Mouse (Mus musculus) neural tube, embryonic 15.5 days (tissue): Measurements from ENCODE around the gene Daam2. TPM values are rescaled to one million over a fixed set of nuclear protein-coding genes. Genes with fewer than 3 reads are reported as not detected.
A peak's percentile ranks its signal among the peaks of the same experiment; 100 is the strongest.

ENCODE experiments used
- ATAC-seq: fragments of 200-750 bp; cut with Nextera tagmentation; 2 replicates; pipeline ENCODE4 v1.8.0; 2017; ENCODE audit warnings: mild to moderate bottlenecking, moderate TSS enrichment, moderate library complexity; ENCODE audit not compliant: low FRiP score
- H3K27ac ChIP-seq: fragments of 300-500 bp; sonication (generic); replicated peaks from 2 replicates; pipeline ENCODE4 v1.5.1; 2015; ENCODE audit warnings: mild to moderate bottlenecking, inconsistent platforms
- H3K27me3 ChIP-seq: fragments of 300-500 bp; sonication (generic); replicated peaks from 2 replicates; pipeline ENCODE4 v1.6.1; 2015; ENCODE audit warnings: inconsistent platforms
- H3K36me3 ChIP-seq: fragments of 300-500 bp; sonication (generic); 2 replicates; pipeline ENCODE4 v1.6.1; 2015; ENCODE audit warnings: inconsistent platforms
- H3K4me1 ChIP-seq: fragments of 300-500 bp; sonication (generic); 2 replicates; pipeline ENCODE4 v1.6.1; 2015; ENCODE audit warnings: inconsistent platforms
- H3K4me2 ChIP-seq: fragments of 300-500 bp; sonication (generic); 2 replicates; pipeline ENCODE4 v1.6.1; 2015; ENCODE audit warnings: inconsistent platforms, mild to moderate bottlenecking, moderate library complexity
- H3K4me3 ChIP-seq: fragments of 300-500 bp; sonication (generic); replicated peaks from 2 replicates; pipeline ENCODE4 v1.5.1; 2015; ENCODE audit warnings: mild to moderate bottlenecking, inconsistent platforms
- H3K9ac ChIP-seq: fragments of 300-500 bp; sonication (generic); replicated peaks from 2 replicates; pipeline ENCODE4 v1.6.1; 2015; ENCODE audit warnings: mild to moderate bottlenecking, inconsistent platforms
- H3K9me3 ChIP-seq: fragments of 300-500 bp; sonication (generic); replicated peaks from 2 replicates; pipeline ENCODE4 v1.6.1; 2016; ENCODE audit warnings: inconsistent platforms
- WGBS: fragments of 180-500 bp; shearing (Covaris S2); methylation state at CpG from one replicate; pipeline ENCODE4 v1.1.7; 2015; ENCODE audit warnings: mixed read lengths; 5-methylcytosine and 5-hydroxymethylcytosine counted together
- polyA plus RNA-seq: library from polyadenylated mRNA; unstranded; fragments of >200 nt; fragmentation: Nextera tagmentation; extraction: Ambion mirVana; gene quantifications from 2 replicates; pipeline ENCODE4 v1.2.1, GENCODE M21; 2015

Gene Daam2
- polyA plus RNA-seq, 1 experiment from 2014 or later: 4.0 TPM

DNA sequence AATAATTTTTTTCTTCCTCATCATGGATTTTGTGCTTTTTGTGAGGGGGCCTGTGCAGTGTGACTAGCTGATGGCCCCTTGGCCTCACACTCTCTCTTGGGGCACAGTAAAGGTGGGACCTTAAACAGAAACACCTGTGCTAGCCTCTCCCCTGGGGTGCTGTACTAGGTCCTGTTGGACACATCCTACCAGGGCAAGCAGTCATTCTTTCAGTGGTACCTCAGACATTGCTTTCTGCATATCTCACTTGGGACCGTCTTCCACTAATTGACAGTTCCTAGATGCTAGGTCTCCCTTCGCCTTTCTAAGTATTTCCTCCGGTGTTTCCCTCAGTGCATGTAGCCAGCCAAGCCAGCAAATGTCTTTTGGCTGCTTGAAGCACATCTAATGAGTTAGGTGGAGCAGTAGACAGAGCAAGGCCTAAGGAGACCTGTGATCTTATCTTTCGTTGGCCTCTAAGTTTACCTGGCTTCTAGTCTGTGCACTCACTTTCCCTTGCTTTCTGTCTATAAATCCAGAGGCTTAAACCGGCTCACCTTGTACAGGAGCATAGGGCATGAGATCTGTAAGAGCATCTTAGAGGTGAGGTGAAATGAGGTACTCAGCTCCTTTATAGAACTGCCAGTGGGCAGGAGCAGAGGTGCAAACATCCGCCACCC is 134.5 kb downstream of the Daam2 start:
- no peak for ATAC-seq
- WGBS: 93% methylated on average over 6 of the region's 6 CpGs
- H3K36me3 ChIP-seq: no peaks in the 10 kb centered on the region
- H3K27ac ChIP-seq: no peak overlapping the region
- H3K9me3 ChIP-seq: no peaks in the 10 kb centered on the region
- H3K9ac ChIP-seq: no peak overlapping the region; the same call in 1 of the 2 replicates
- H3K27me3 ChIP-seq: no peaks in the 10 kb centered on the region
- 0 out of 2 replicates have a peak overlapping the region, but pooled peaks have one; percentile 87 for H3K4me3 ChIP-seq
- H3K4me2 ChIP-seq: peak overlapping the region; percentile 93
- H3K4me1 ChIP-seq: peaks cover 21% of the 10 kb centered on the region

DNA sequence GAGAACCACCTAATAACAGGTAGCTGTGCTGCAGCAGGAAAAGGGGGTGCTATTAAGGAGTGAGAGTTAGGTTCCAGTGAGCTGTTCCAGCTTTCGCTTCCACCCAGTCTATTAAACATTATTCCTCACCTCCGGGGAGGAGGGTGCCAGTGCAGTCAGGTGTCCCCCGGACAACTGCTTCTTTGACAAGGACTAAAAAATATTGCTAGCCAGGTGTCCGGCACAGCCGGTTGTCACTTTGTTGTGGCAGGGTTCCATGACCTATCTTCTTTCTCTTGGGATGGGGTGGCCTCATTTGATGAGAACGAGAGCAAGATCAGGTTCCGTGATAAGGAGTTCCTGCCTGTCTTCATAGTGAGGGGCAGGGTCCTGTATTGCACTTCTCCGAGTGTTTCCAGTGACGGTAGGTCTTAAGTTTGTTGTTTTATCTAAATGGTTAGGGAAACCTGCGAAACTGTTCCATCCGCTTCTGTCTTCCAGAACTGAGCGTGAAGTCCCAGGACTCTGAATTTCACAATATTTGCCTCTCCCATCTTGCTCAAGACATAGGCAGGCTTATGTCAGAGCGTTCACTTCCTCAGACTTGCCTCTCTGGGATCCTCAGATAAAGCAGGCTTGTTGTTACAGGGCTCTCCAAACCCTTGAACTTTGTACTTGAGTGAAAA is 135.3 kb downstream of the Daam2 start:
- WGBS: 59% methylated on average over 13 of the region's 13 CpGs
- peak overlapping the region; percentile 93 for H3K4me2 ChIP-seq
- H3K36me3 ChIP-seq: no peaks in the 10 kb centered on the region
- H3K9me3 ChIP-seq: no peaks in the 10 kb centered on the region
- no peak; the same call in 1 of the 2 replicates for ATAC-seq
- H3K4me3 ChIP-seq: peak overlapping the region; percentile 87
- H3K4me1 ChIP-seq: peaks cover 21% of the 10 kb centered on the region
- H3K9ac ChIP-seq: peak overlapping the region; percentile 84
- H3K27ac ChIP-seq: peak overlapping the region; percentile 61; the same call in 1 of the 2 replicates
- H3K27me3 ChIP-seq: no peaks in the 10 kb centered on the region

DNA sequence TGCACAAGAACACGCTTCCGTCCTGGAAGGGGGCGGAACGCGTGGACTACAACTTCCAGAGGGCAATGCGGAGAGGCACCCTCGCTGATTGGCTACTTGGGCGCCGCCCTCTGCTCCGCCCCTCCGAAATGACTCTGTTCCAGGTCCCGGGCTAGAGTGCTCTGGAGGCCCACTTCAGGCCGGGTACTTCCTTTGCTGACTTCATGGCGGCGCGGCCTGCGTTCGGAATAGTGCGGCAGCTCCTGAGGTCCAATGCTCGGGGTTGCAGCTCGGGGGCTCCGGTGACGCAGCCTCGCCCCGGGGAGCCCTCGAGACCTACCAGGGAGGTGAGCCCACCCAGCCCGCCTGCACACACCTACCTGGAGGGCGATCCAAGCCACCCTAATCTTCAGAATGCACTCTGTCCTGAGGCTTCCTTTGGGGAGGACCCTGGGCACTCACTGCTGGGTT is 135.9 kb downstream of the Daam2 start, which contains the start of gene Mocs1:
Gene Mocs1, plus strand, starts transcription at position 124 of the 450 bp plus-strand sequence.
- H3K27ac ChIP-seq: peak within 1 kb of the TSS; percentile 61
- H3K36me3 ChIP-seq: no peaks in the 10 kb centered on the region
- peaks cover 21% of the 10 kb centered on the region for H3K4me1 ChIP-seq

DNA sequence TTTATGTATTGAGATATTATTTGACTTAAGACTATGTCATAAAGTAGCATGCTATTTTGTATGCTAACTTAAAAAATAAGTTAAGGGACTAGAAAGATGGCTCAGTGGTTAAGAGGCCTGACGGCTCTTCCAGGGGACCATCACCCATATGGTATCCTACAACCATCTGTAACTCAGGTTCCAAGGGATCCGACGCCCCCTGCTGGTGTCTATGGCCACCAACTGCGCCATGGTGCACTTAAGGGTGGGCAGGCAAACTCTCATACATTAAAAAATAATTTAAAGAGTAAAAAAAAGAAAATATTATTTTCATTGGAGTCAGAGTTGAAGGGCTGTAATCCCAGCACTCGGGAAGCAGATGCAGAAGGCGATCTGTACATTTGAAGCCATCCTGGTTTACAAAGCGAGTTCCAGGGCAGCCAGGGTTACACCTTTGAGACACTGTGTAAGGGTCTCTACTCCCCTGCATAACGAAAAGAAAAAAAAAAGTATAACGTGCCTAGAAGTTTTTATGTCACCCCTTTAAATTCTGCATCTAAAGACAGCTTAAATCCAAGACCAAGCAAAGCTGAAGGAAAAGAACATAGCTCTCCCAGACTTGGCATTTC is 136.4 kb downstream of the Daam2 start:
- ATAC-seq: peak; percentile 48
- 0 out of 2 replicates have a peak overlapping the region, but pooled peaks have one; percentile 84 for H3K9ac ChIP-seq
- WGBS: 21% methylated on average over 9 of the region's 9 CpGs
- no peaks in the 10 kb centered on the region for H3K27me3 ChIP-seq
- peak overlapping the region; percentile 87 for H3K4me3 ChIP-seq
- no peak overlapping the region for H3K27ac ChIP-seq
- no peaks in the 10 kb centered on the region for H3K9me3 ChIP-seq
- no peaks in the 10 kb centered on the region for H3K36me3 ChIP-seq
- peak overlapping the region; percentile 93 for H3K4me2 ChIP-seq
- peaks cover 21% of the 10 kb centered on the region for H3K4me1 ChIP-seq

More for the DNA sequence above, 135.9 kb downstream of the Daam2 start, which contains the start of gene Mocs1:
- Histone ChIP-seq H3K4me3 (peak within 1 kb of the TSS; percentile 87), H3K9me3 (no peaks in the 10 kb centered on the region), H3K9ac (peak within 1 kb of the TSS; percentile 84), H3K4me2 (peak within 1 kb of the TSS; percentile 93), H3K27me3 (no peaks in the 10 kb centered on the region)
- ATAC-seq: peak; percentile 99
- WGBS: under 1% methylated on average over 28 of the region's 28 CpGs

DNA sequence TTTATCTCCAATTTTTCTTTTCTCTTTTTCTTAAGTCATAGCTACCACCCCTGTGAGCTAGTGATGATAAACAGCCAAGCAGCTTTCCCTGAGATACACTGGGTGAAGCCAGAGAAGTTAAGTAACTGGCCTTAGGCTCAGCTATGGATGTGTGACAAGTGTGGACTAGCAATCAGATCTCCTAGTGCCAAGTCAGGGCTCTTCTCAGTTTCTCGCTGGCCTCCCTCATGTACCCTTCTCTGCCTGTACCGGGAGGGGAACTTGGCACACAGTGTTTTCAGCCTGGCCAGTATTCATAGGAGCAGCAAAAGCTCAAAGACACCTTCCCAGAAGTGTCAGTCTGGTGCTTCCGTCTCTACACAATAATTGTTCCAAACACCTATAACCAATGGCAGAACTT is 140.3 kb downstream of the Daam2 start:
- ATAC-seq: no peak
- WGBS: 93% methylated on average over 3 of the region's 3 CpGs
- no peak overlapping the region for H3K4me2 ChIP-seq
- no peaks in the 10 kb centered on the region for H3K36me3 ChIP-seq
- peaks cover 4% of the 10 kb centered on the region for H3K4me1 ChIP-seq
- H3K4me3 ChIP-seq: no peak overlapping the region
- H3K27me3 ChIP-seq: no peaks in the 10 kb centered on the region
- no peak overlapping the region for H3K9ac ChIP-seq
- no peak overlapping the region for H3K27ac ChIP-seq
- no peaks in the 10 kb centered on the region for H3K9me3 ChIP-seq

DNA sequence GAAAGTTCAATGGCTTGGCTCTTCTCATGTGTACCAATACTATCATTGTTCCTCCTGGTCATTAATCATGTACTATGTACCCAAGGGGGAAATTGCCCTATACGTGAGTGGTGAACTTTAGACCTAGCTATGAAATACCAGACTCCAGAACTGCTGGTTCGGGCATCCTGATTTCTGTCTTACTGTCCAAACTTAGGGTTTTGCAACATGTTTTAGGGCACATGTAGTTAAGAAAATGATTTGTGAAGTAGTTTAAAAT is 141.1 kb downstream of the Daam2 start:
- H3K27ac ChIP-seq: no peak overlapping the region
- no peaks in the 10 kb centered on the region for H3K36me3 ChIP-seq
- H3K4me1 ChIP-seq: no peaks in the 10 kb centered on the region
- no peak overlapping the region for H3K9ac ChIP-seq
- WGBS: 83% methylated on average over 2 of the region's 2 CpGs
- no peaks in the 10 kb centered on the region for H3K27me3 ChIP-seq
- H3K9me3 ChIP-seq: no peaks in the 10 kb centered on the region
- no peak overlapping the region for H3K4me2 ChIP-seq
- H3K4me3 ChIP-seq: no peak overlapping the region
- ATAC-seq: no peak

DNA sequence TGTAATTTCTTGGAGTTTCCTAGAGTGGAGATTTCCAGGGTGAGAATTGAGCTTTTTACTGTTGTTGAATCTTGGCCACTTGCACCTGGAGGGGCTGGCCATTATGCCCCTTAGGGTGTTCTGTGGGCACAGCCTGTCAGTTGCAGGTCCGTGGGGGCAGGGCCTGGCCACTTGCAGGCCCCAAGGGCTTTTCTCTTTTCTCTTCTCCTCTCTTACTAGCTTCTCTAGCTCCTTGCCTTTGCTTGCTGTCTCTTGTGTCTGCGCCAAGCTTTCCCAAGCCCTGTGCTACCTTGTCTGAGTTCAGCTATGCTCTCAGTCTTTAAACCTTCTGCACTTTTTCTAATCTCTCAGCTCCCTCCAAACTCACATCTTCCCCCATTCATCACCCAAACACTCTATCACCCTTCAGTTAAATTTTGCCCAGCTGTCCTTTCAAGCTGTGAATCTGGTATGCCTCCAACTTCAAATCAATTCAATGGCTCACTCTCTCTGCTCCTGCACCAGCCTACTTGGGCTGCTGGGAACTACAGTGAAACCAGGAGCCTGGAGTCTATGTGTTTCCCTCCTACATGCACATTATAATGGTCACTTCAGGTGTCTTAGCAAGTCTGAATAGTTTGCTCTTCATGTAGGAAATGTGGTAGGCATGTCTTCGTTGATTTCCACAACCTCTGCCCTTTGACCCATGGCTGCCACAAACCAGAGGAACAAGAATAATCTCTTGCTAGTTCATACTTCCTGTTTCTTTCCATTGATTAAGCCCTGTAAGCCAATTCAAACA is 141.7 kb downstream of the Daam2 start:
- ATAC-seq: no peak
- WGBS: 80% methylated on average over 3 of the region's 3 CpGs

DNA sequence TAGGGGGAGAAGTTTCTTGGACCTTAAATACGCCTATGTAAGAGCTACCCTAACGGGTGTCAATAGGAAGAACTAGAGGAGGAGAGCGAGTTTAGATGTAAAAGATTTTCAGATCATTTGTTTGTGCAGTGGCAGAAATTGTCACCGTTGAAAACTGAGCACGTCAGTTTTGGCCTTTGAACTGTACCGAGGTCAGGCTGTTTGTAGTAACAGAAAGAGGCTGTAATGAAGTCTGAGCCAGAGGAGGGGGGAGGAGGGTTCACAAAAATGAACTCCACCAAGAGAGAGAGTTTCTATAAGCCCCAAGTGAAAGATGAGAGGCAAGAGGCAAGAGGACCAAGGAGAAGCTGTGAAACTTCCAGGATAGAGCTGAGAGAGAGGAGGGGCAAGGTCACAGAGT is 144.3 kb downstream of the Daam2 start:
- no peaks in the 10 kb centered on the region for H3K36me3 ChIP-seq
- no peak overlapping the region for H3K9ac ChIP-seq
- no peaks in the 10 kb centered on the region for H3K27me3 ChIP-seq
- WGBS: 85% methylated on average over 6 of the region's 6 CpGs
- no peak overlapping the region for H3K27ac ChIP-seq
- ATAC-seq: no peak
- no peak overlapping the region for H3K4me3 ChIP-seq
- H3K4me2 ChIP-seq: no peak overlapping the region
- H3K9me3 ChIP-seq: no peaks in the 10 kb centered on the region
- H3K4me1 ChIP-seq: no peaks in the 10 kb centered on the region

More for the DNA sequence above, 141.7 kb downstream of the Daam2 start:
- Histone ChIP-seq H3K9me3 (no peaks in the 10 kb centered on the region), H3K27ac (no peak overlapping the region), H3K27me3 (no peaks in the 10 kb centered on the region), H3K4me3 (no peak overlapping the region), H3K36me3 (no peaks in the 10 kb centered on the region), H3K4me1 (no peaks in the 10 kb centered on the region), H3K9ac (no peak overlapping the region), H3K4me2 (no peak overlapping the region)

DNA sequence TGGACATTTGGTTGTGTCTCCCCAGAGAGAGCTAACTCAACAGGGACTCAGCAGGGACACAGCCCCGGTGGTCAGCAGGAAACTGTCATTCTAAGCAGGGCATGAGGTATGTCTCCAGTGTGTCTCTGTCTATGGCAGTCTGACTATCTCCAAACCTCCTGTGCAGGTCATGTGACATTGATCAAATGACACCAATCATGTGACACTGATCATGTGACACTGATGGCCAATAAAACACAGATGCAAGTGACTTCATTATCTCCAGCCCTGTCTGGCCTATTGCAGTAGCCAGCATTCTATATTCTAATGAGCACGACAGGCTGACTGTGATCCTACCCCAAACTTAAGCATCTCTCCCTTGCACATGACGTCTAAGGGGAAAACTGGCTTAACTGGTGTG is 147.9 kb downstream of the Daam2 start:
- WGBS: 80% methylated on average over 3 of the region's 3 CpGs
- Histone ChIP-seq H3K4me1 (no peaks in the 10 kb centered on the region), H3K27ac (no peak overlapping the region), H3K27me3 (no peaks in the 10 kb centered on the region), H3K9ac (no peak overlapping the region), H3K4me2 (no peak overlapping the region), H3K9me3 (no peaks in the 10 kb centered on the region), H3K4me3 (no peak overlapping the region), H3K36me3 (no peaks in the 10 kb centered on the region)
- ATAC-seq: no peak

DNA sequence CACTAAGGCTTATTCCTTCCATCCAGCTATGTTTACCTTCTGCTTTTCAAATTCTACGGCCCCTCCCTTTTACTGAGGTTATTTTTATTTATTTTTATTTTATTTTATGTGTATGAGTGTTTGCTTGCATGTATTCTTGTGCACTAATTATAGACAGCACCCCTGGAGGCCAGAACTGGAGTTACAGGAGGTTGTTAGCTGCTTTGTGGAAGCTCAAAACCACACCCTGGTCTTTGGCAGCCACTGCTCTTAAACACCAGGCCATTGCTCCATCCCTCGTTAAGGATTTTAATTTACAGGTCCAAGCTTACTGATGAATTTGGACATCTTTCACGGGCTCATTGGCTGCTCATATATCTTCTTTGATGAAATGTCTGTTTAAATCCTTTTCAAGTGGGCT is 150.6 kb downstream of the Daam2 start:
- 56% methylated on average over 3 of the region's 3 CpGs for WGBS
- ATAC-seq: no peak
- Histone ChIP-seq H3K27me3 (no peaks in the 10 kb centered on the region), H3K9me3 (no peaks in the 10 kb centered on the region), H3K27ac (no peak overlapping the region), H3K4me3 (no peak overlapping the region), H3K4me1 (no peaks in the 10 kb centered on the region), H3K4me2 (no peak overlapping the region), H3K36me3 (no peaks in the 10 kb centered on the region), H3K9ac (no peak overlapping the region)

DNA sequence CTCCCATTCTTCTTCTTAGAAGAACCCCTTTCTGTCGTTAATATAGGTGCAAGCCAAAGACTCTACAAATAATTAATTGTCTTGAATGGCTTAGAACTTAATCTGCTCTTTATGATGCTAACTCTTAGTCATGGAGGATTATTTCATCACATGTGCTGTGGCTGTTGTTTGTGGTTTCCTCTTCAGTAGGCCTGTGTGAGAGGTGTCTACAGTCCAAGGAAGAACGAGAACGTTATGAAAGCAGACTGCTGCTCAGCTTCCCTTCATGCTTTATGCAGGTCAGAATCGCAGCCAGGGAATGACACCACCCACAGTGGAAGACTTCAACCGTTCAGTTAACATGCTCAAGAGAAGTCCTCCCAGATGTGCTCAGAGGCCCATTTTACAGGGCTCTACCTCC is 151.2 kb downstream of the Daam2 start:
- ATAC-seq: no peak
- Histone ChIP-seq H3K4me2 (no peak overlapping the region), H3K4me3 (no peak overlapping the region), H3K36me3 (no peaks in the 10 kb centered on the region), H3K9ac (no peak overlapping the region), H3K27me3 (no peaks in the 10 kb centered on the region), H3K9me3 (no peaks in the 10 kb centered on the region), H3K4me1 (no peaks in the 10 kb centered on the region), H3K27ac (no peak overlapping the region)
- WGBS: 87% methylated on average over 5 of the region's 5 CpGs
